Mouse (Mus musculus) T-helper 1 cell (primary cell): ENCODE data around the gene Gm10097.

Experiments
- in situ Hi-C: fragments of 300-600 bp; cut with MboI, MseI; formaldehyde crosslinking; loops from one replicate; pipeline ENCODE4 v1.15.1; 2025; ENCODE audit warnings: high pct_unique_total_duplicates

Gene Gm10097

GRCm38 (mm10) chr10:5083716-5084115, 14.7 kb downstream of the Gm10097 start:
- in situ Hi-C loops, result no loop called here

DNA sequence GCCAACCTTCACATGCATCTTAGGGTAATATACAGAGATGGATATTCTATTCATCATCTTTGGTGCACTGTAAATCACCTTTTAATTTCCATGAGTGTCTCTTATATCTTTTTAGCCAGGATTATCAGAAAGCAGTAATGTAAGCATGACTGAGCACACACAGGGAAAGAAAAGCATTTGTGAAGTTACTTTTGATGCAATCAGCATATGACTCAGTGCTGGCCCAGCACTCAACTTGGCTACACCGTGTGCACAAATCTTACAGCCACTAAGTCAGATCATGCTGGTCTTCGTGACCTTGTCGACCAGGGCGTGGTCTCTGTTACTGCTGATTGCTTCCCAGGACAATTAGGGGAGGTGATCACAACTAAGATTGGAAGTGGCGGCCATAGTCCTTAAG, 16.8 kb downstream of the Gm10097 start:
- in situ Hi-C loops, result no loop called here

DNA sequence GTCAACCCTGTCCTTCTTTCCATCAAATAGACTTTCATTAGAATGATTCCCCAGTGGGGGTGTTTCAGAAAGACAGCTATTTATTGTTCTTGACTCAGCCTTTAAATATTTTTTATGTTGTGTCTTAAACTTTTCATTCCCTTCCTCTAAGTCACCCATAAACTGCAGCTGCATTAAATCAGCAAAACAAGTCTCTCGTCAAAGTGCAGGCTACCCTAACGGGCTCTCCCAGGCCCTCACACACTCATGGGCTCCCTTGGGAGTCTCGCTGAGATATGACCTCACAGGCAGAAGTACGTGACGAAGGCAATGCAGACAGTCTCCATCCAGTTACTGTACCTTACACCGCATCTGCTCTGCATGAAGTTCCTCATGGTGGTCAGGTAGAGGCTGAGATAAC, 17.3 kb downstream of the Gm10097 start:
- in situ Hi-C loops, result no loop called here

DNA sequence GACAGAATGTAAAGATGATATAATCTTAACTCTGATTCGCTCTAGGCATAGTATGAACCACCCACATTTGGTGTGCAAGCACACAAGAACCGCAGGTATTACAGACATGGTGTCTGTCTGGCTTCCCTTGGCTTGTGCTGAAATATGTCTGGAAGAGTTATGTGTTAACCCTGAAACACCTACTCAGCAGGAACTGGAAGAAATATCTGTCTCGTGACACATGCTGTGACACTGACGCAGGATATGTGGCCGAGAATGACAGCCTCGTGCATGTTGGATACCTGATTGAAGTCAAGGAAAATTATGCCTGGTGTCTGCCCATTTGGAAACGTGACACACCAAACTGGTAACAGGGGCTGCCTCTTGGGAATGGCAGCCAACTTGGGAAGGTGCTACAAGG, 18.3 kb downstream of the Gm10097 start:
- in situ Hi-C loops, result no loop called here

DNA sequence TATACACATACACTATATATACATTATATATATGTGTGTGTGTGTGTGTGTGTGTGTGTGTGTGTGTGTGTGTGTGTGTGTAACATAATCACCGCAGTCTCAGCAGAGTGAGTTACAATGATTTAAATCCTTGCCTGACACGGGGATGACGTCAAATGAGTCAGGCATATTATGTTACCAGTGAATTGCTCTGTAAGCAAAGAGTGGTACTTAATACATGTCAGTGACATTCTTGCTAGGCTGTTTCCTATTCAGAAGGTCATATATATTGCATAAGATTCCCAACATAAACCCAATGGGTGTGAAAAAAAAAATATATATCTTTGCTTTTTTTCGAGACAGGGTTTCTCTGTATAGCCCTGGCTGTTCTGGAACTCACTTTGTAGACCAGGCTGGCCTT, 20.1 kb downstream of the Gm10097 start:
- in situ Hi-C loops, result no loop called here

DNA sequence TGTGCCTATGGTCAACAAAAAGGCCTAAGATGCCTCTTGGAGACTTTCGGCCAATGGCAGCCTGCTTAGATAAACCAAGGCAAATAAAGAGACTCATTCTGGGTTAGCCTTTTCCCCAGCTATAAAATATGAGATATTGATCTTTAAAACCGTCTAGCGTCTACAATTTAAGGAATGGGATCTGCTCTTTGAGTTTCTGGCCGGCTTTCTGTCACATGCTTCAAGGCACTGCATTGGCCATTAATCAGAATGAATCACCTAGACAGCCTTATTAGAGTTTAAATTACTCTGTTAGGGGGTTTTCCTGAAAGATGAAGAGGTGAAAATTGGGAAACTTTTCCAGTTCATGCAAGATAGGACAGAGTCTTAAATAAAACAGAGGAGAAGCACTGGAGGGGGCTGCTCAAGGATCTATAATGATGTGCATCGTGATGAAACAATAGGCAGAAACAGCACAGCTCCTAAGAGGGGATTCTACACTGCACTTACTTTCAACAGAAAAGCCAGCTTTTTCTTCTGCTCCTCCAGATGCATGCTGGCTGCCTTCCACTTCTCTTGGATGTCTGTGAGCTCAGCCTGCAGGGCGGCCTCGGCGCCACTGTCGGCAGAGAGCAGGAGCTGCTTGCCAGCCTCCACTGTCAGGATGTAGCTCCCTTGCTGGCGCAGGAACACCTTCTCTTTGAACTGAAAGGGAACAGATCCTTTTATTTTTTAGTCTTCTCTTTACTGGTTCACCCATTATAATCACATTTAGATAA, 28.2 kb downstream of the Gm10097 start:
- in situ Hi-C loops, result no loop called here

DNA sequence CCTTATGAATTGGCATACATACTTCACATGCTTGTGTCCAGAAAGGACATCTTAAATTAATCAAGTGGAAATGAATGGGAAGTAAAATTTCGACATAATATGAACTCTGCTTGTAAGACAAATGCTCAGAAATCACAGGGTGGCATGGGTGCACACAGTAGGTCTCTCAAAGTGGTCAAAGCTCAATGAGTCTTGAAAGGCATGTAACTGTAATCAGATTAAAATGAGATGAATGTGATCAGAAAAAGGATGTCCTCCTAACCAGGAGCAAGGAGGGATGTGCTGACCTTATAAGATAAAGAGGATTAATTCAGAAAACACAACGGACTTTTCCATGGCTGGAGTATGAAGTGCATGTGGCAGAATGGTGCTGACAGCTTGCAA, 28.8 kb downstream of the Gm10097 start:
- in situ Hi-C loops, result no loop called here

DNA sequence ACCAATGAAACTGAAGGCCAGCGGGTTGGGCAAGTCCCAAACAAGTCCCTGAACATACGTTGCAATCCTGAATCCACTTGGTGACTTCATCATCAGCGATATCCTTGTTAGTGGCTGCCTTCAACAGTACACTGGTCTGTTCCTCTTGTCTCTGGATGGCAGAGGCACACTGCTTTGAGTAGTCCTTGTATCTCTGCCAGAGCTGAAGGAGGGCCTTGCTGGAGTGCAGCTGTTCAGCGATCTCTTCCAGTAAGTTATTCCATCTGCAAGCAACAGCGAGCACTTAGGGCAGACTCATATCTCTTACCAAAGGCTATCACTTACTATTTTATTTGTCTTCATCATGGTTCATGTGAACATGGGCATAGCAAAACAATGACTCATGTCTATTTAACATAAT, 41.8 kb downstream of the Gm10097 start:
- in situ Hi-C loops, result no loop called here

GRCm38 (mm10) chr10:5116155-5116554, 47.2 kb downstream of the Gm10097 start:
- in situ Hi-C loops, result loop anchor here (5.0 kb wide), 1 partner anchor 49 kb away; the partner anchor contains the start of gene Gm10097

DNA sequence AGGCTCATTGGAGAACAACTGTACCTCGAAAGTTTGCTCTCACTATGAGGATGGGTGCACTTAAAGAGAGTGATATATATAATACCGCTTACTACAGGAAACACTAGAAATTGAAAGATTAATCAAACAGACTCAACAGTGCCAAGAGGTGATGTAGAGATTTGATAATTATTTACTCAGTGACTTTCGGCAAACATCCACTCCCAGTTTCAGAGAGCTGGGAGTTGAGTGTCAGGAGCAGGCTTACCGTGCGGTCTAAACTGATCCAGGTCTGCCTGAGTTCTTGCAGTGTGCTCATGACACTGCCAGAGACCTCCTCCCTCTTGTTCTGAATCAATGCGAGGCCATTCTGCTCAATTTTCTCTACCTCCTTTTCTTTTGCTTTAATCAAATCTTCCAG, 47.7 kb downstream of the Gm10097 start:
- in situ Hi-C loops, result loop anchor here (5.0 kb wide), 1 partner anchor 49 kb away; the partner anchor contains the start of gene Gm10097
